Mouse (Mus musculus) gastrocnemius, adult 18-20 months (tissue): ENCODE data around the gene Sox5. TPM values are rescaled to one million over a fixed set of nuclear protein-coding genes. Genes with fewer than 3 reads are reported as not detected.
A peak's percentile ranks its signal among the peaks of the same experiment; 100 is the strongest.

Experiments used
- DNase-seq: peaks from one replicate; pipeline ENCODE4 v3.0.0; 2021; ENCODE audit warnings: low spot score
- total RNA-seq, 2 experiments: library from RNA; stranded (reverse); gene quantifications; 2 replicates each; pipeline ENCODE4 v1.2.3; 2021

Sox5 gene
- total RNA-seq, 2 experiments from 2014 or later, result 1.1 to 1.3 TPM

DNA sequence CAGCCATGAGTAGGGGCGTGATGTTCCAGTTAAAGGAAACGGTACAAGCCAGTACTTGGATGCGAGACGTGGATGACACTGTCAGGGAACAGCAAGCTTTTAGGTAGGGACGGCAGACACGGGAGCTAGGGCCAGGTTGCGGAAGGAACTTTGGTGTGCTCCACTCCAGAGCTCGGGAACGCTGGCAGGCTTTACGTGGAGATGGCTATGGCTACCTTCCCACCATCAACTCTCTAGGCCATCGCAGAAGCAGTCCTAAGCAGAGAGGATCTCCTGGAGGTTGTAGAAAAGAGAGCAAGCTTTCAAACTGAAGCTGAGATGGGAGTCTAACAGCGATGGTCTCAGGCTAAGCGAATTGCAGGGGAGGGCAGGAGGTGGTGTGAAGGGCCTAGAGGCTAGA is 60.9 kb downstream of the Sox5 start:
- DNase-seq, result no peak

DNA sequence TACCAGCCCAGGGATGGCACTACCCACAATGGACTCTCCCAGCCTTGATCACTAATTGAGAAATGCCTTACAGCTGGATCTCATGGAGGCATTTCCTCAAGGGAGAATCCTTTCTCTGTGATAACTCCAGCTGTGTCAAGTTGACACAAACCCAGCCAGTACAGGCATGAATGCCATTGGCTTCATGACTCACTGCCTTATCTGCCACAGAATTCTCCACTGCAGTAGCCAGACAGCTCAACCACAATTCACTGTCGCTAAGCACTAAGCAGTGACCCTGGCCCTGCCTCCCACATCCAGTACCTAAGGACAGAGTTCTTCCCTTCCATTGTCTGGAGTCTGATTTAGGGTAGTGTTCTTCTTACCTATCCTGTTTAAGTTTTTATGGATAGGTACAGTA is 65.4 kb downstream of the Sox5 start:
- DNase-seq, result no peak

DNA sequence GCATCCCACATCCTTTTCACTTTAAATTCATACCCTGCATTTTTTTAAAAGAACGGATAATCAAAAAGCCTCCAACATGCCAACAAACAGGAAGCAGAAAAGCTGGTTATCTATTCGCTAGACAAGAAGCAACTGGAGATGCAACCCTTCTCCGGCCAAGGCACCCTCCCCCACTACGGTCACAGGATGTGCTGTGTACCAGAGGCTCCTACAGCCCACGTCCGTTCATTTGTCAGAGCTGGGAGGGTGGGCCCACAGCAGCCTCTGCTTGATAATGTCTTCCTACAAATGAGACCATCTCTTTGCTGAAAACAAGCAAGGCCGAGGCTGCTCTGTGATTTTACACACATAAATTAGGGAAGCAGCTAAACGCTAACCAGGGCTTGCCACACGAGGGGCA is 69.9 kb downstream of the Sox5 start:
- DNase-seq, result no peak

DNA sequence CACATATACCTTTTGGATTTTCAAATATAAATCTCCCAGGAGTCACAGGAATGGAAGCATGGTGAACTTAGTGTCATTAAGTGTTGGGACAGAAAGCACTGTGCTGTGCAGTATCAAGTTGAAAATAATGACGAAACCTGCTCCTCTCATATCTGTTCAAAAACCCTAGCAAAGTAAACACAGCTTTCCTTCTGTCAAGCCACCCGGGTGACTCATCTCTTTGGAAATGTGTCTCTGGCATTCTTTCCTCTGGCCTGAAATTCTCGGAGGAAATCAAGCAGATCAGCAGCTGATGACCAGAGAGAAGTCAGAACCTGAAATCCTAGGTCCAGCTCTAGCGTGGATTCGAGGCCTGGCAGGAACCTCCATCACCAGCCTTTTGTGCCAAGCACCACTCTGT is 71.0 kb downstream of the Sox5 start:
- DNase-seq, result peak; percentile 82

DNA sequence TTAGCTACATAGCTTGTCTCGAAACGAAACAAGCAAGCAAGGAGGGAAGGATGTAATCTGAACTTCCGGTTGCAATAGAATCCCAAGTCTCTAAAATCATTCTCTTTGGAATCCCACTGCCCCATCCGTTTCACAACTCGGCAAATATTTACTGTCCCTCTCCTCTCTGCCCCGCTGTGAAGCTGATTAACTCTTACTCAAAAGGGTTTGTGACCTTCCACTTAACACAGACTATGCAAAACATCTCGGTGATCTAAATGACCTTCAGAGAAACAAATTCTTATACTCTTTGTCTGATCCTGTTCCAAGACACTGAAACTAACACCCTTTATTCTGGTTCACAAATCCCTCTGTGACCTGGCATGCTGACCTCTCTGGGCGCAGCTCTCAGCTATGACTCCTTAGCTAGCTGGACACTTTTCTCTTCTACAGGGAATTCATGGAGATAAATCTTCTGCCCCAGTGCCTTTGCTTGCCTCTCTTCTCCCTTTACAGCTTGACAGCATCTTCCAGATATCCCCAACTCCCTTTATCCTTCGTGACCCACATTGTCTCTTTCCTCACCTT is 72.1 kb downstream of the Sox5 start:
- no peak for DNase-seq

DNA sequence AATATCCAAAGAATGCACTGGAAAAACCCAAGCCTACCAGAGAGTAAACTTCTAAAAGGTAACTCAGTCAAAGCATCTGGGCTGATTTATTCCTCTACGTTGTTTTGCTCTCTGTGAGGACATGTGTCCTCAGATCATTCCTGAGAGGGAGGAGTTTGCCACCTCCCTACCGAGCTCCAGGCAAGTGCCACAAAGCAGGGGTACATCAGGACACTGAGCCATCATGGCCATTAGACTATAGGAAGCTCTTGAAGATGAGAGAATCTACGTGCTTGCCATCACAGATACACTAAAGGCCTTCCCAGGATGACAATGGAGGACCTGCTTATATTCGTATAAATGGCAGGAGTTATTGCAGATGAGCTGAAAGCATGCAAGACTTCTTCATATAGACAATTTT is 73.4 kb downstream of the Sox5 start:
- no peak for DNase-seq

DNA sequence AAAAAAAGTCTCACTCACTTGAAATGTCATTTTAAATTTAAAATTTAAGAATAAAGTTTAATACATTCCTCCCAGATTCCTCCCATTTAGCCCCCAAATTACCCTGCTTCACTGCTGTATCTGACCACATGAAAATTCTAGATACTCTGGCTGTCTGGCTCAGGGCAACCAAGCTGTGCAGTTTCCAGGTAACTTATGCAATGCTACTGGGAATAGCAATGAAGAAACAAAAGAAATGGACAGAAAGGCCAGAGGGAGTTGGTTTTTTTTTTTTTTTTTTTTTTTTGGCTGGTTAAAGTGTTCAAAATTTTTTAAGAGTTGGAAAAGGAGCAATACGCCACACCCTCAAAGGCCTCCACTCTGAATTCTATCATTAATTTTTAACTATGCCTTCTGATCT is 73.8 kb downstream of the Sox5 start:
- DNase-seq, result peak; percentile 19

DNA sequence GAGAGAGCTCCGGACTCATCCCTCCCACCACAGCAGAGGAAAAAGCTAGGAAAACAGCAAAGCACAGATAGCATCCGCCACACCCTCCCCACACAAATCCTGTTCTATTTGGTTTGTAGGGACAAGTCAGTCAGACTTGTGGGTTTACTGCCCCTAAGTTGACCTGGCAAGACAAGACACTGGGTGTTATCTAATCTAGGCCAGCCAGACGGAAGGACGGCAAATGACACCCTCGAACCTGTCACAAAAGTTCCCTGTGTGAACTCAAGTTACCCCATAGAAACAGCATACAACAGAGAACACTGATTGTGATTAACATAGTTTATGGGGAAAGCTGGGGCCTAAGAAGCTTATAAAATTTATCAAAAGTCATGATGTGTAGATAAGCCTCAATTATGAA is 76.8 kb downstream of the Sox5 start:
- DNase-seq, result no peak

DNA sequence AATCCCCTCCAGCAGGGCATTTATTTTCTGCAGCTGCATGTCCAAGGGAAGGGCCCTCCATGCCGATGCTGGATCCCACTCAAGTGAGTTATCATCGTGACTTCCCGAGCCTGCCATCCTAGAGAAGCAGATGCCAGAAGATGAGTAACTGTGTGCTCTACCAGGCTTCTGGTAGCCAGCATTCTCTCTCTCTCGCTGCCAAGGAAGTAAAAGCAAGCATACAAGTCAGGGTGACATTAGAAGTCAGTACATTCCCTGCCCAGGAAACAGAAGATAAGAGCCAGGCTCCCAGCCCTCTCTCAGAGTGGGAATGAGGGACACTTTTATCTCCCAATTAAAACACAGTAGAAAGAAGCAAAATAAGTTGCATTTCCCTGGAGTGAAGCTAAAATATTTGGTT is 86.1 kb downstream of the Sox5 start:
- no peak for DNase-seq

DNA sequence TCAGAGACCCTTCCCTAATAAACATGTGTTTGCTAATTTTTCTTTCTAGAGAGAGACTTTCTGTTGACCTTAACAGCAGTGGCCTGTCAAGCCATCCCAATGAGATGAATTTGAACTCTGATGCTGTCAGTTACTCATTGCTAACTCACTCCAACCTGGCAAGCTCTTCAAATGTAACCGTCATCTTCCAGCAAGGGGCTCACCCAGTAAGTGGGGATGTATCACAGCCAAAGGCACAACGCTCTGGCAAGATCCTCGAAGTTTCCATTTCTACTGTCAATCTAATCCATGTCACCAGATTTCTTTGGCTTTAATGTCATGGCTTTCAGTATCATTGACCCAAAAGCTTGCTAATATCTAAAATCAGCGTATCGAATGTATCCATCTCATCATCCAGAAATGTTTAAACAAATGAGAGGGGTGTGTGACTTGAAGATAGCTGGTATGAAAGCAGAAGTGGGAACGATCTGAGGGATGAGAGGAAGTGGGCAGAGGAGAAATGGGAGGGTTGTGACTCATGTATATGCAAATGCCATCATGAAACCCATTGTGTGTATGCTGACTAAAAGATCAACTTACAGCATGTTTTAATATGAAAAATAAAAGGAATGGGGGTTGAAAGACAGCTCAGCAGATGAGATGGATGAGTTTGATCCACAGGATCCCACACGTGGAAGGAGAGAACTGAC is 88.4 kb downstream of the Sox5 start:
- DNase-seq, result no peak

DNA sequence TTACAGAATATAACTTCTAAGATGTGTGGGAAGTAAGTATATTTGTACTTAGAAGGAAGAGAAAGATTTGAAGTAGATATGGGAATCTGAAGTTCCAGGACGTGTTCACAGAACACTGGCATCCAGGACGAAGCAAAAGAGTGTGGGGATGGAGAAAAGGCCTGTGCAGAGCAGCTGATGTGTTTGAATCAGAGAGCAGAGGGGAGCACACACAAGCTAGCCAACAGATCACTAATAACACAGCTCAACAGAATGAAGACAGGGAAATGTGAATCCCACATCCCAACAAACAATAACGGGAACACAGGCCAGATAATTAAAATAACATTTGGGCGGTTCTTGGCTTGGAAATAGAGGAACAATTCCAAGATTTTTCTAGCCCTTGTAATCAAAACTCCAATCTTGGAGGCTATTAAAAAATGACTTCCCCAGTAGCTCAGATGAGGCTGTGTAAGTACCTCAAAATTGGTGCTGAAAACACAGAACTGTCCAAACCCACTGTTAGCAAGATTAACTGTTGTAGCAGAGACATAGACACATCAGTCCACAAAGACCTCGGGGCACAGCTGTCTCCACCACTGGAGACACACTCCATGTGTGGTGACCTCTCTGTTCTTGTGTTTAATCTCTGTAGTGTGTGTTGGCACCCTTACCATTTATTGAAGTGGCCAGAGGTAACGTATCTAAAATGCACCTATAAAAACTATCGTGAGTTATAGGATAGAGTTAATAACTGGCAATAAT is 90.3 kb downstream of the Sox5 start:
- DNase-seq, result peak; percentile 52

DNA sequence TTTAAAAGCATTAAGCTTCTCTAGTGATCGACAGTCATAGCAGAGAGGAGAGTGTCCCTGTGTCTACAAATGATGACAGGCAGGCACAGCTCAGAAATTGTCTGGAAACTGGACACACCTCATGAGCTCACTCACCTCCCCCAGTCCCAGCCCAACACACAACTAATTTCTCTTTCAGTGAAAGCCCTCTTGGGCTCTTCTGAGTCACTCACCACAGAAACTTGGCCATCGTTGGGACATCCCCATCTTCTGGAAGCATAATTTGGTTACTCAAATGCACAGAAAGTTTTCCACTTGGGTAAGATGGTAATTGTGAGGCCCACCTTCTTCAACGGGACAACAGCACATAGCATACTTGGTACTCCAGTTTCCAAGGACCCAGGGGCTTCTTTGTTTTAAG is 92.7 kb downstream of the Sox5 start:
- DNase-seq, result no peak

DNA sequence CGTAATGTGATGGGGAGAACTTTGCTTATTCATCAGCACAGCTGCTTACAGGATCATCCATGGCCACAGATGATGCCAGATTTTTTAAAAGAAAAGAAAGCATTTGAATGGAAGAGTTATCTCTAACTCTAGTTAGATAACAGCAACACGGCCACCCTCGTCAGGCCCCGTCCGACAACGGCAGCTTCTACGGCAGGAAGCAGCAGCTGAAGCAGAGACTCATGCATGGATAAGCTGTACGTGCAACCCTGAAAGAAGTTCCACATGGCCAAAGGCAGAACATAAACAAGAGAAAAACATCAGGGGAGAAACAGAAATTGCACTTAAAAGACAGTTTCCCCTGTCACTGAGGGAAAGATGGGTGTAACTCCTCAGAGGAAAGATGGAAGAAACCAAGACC is 94.1 kb downstream of the Sox5 start:
- no peak for DNase-seq

DNA sequence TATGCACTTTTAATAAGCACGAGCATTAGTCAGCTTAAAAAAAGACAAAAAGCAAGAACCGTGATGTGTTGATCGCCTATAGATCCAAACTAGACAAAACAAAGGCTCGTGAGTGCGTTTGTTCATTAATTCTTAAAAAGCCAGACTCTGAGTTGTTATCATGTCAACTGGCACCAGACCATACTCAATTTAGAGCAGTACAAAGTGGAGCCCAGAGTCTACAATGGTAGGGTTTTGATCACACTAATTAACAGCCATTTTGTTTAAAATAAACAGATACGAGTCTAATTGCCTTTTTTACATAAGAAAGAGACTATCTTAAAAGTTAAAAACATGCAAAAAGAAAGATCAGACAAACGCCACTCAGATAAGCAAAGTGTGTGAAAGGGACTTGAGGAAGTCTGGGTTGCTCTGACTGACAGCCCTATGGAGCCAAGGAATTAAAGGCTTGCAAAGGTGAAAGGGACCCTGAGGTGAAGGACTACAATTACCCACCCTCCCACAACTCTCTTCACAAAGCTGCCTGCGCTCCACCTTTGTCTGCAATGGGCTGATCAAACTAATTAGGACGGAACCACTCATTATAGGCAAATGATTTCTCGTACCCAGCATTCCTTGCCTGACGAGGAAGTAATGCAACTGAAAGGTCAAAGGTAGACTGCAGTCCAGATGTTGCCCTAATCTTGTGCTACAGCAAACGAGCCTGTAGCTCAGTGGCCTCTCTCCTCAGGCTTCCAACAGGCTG is 100.6 kb downstream of the Sox5 start:
- no peak for DNase-seq

DNA sequence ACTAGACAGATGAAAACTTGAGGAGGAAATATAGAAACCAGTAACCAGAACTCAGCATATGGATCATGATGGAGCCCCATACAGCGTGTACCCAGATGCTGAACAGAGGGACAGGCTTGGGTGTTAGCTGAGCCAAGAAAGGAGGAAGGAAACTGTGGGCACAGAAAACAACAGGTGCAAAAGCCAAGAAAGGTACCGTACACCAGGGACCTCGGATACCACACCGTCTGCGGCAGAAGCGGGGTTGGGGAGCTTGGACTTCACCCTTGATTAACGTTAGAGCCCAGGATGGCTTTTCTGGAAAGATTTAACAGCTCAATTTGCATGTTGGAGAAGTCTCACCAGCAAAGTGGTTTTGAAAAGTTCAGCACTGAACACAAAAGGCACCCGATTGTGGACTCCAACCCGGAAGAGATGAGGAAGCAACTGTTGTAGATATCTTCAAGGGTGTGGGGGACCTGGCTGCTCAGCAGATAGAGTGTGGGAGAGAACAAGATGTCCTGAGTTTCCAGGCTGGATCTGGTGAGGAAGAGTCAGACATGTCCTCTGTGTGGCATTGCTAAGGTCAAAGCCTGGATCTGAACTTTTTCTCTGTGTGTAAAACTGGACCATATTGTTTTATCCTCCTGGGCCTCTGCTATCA is 104.2 kb downstream of the Sox5 start:
- DNase-seq, result no peak

DNA sequence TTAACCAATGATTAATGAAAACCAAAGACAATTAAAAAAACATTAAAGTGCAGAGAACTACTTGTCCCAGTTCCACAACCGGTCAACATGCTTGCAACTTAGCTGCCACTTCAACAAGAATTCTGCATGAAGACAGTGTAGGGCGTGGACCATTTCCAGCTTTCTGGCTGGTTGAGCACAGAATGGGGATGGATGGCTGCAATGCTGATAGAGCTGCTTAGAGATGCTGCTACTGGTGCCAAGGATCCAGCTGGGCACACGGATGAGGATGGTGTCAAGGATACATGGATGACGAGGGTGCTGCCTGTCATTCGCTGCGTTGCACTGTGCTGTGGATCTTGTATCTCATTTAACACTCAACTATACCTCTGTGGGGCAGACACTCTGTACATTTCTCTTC is 106.7 kb downstream of the Sox5 start:
- DNase-seq, result no peak

DNA sequence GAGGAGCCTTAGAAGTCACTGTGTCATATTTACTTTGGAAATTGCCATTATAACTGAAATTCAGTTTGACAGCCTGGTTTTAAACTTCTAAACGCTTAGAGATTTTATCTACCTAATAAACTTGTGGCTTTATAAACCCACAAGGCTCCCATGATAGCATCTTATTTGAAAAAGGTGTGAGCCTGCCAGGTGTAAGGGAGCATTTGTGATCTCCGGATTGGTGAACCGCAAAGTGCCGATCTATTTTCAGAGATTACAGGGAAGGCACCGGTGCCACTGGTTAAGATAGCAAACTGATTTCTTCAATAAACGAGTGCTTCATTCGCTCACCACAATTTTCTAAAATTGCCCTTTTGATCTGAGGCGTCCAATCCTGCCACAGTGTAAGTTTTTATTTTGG is 107.9 kb downstream of the Sox5 start:
- DNase-seq, result no peak

DNA sequence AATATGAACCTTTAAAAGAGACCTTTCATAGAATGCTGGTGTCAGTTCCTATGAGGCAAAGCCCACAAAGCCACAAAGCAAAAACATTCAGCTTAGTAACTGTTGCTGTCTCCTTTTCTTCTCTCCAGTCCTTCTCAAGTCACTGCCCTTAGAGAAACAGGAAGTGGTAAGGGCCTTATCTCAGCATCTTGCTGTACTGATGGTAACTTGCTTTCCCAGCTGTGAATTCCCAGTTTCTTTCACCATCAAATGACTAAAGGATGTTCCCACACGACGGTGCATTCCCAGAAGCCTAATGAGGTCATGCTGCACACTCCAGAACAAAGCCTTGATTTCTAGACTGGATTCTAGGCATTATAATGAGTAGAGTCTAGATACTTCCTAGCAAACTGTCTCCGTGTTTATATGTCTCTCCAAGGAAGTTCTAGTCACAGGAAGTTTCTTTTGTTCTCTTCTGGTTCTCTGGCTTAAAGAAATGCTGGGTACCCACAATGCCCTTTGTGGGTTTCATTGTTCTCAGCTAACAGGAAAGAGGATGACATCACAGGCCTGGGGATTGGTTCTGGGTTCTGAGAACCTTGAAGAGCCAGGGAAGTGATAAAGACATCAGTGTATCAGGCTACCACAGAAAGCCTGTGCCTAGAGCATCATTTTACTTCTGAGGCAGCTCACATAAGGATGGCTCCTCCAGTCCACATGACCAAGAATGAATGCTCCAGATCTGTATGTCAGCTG is 111.2 kb downstream of the Sox5 start:
- no peak for DNase-seq

DNA sequence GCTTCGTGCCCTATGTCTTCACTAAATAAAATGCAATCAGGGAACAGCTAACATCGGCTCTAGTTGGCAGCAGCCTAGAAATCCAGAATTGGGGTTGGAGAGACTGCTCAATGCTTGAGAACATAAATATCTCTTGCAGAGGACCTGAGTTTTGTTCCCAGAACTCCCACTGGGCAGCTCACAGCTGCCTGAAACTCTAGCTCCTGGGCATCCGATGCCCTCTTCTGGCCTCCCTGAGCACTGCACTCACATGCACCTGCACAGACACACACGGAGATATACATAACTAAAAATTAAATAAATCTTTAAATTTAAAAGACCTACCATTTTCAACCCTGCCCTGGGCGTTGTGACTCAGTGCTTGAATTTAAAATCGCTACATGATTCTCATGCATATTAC is 115.2 kb downstream of the Sox5 start:
- DNase-seq, result no peak

DNA sequence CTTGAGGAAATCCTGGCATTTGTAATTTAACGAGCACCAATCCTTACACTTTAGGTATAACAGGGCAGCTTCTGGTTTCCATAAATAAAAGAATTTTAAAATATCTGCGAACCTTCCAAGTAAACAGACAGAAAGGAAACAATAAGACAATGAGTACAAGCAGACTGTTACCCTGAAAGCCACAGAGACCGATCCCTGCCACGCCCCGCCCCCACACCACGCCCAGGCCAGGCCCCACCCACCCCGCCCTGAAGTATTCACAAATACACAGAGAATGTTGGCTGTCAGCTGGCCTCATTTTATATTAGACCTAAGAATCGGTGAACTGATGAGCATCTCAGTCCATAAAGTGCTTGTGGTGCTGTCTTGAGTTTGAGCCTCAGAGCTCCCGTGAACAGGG is 117.0 kb downstream of the Sox5 start:
- no peak for DNase-seq

DNA sequence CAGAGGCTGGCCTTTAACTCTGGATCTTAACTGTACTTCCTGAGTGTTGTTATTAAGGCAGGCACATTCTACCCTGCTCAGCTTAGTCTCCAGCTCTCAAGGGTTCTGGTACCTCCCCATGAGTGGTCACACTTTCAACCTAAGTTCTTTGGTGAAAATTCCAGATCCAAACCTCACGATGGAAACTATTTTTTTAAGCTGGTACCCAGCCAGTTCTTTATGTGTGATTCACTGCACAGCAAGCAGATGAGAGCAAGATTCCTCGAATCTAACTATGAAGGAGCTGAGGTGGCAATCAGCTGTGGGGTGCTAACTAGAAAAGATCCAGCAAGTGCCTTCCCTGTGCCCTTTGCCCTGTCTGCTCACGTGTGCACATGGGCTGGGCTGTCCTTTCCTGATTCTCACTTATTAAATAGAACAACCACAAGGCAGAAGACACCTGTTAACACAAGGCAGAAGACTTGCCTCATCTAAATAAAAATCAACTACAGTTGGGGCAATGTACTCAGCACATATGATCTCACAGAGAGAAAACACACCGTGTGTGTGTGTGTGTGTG is 118.2 kb downstream of the Sox5 start:
- no peak for DNase-seq
